Mouse (Mus musculus) subcutaneous adipose tissue, adult 2 months (tissue): ENCODE data around the gene Ppp2r1b. TPM values are rescaled to one million over a fixed set of nuclear protein-coding genes. Genes with fewer than 3 reads are reported as not detected.

ENCODE experiments used
- polyA plus RNA-seq: library from polyadenylated mRNA; depleted of rRNA; stranded (reverse); fragments of >200 nt; gene quantifications from 2 replicates; pipeline ENCODE4 v1.2.3, GENCODE M21; 2012; ENCODE audit warnings: low replicate concordance; rRNA removed

The Ppp2r1b gene
- 41.3 and 58.5 TPM in 2 replicates for polyA plus RNA-seq

DNA sequence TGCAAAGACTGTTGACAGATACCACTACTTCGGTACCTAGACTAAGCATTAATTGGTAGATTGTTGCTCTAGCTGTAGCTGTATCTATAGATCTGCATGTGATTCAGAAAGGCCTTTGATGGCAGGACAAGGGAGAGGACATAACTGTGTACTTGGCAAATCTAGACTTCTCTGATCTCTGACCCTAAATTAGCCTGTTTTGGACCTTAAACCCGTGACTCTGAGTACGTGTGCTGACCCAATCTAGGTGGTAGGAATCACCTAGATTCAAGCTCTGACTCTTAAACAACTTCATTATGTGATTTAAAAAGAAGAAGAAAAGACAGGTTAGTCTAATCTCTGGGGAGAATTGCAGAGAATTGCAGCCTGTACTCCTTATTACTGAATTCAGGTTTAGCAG is at the start of gene Ppp2r1b:
TSS of gene Ppp2r1b (plus strand) at position 221 of the 400 bp plus-strand sequence.

Other genes starting within 250 kb of the Ppp2r1b start
- 236 and 403 TPM in 2 replicates for gene Sdhd, start 241.5 kb upstream of the Ppp2r1b start, polyA plus RNA-seq
- gene Timm8b, start 241.4 kb upstream of the Ppp2r1b start, polyA plus RNA-seq: 196 and 264 TPM in 2 replicates
- gene Pih1d2, start 228.0 kb upstream of the Ppp2r1b start, polyA plus RNA-seq: 1.5 and 1.8 TPM in 2 replicates
- gene Nkapd1, start 227.8 kb upstream of the Ppp2r1b start, polyA plus RNA-seq: 4.9 and 8.5 TPM in 2 replicates
- gene Dlat, start 185.5 kb upstream of the Ppp2r1b start, polyA plus RNA-seq: 75.0 and 100 TPM in 2 replicates
- 3.5 and 9.6 TPM in 2 replicates for gene Dixdc1, start 105.8 kb upstream of the Ppp2r1b start, polyA plus RNA-seq
- gene 2310030G06Rik, start 98.8 kb upstream of the Ppp2r1b start, polyA plus RNA-seq: 1.7 and 5.9 TPM in 2 replicates
- 144 and 503 TPM in 2 replicates for gene Cryab, start 94.0 kb upstream of the Ppp2r1b start, polyA plus RNA-seq
- 24.6 and 27.1 TPM in 2 replicates for gene Hspb2, start 92.9 kb upstream of the Ppp2r1b start, polyA plus RNA-seq
- 4.9 and 6.3 TPM in 2 replicates for gene Fdxacb1, start 77.1 kb upstream of the Ppp2r1b start, polyA plus RNA-seq
- 38.9 and 56.4 TPM in 2 replicates for gene Alg9, start 70.3 kb upstream of the Ppp2r1b start, polyA plus RNA-seq
- gene 1110032A03Rik, start 69.8 kb upstream of the Ppp2r1b start, polyA plus RNA-seq: 70.3 and 191 TPM in 2 replicates
- 91.9 and 189 TPM in 2 replicates for gene Sik2, start 163.8 kb downstream of the Ppp2r1b start, polyA plus RNA-seq
- gene Btg4, start 215.6 kb downstream of the Ppp2r1b start, polyA plus RNA-seq: not detected in 2 replicates
- 4.1 and 6.7 TPM in 2 replicates for gene Layn, start 231.8 kb downstream of the Ppp2r1b start, polyA plus RNA-seq